Mouse (Mus musculus) stomach, postnatal 0 days (tissue): ENCODE data around the gene Uprt.

Source experiments
- CTCF ChIP-seq: IDR thresholded peaks from 2 replicates; pipeline ENCODE4 v1.5.1; 2016; ENCODE audit warnings: antibody characterized with exemption, low read depth, mild to moderate bottlenecking, moderate library complexity
- EP300 ChIP-seq: optimal IDR thresholded peaks from 2 replicates; pipeline ENCODE3; 2016; ENCODE audit warnings: antibody characterized with exemption

GRCm38 (mm10) chrX:104433456-104433855 is 49.2 kb upstream of the Uprt start:
- no peak for TF ChIP-seq CTCF
- no peak for TF ChIP-seq EP300
